Mouse (Mus musculus): ENCODE data around the gene Ppm1j. TPM values are rescaled to one million over a fixed set of nuclear protein-coding genes. Genes with fewer than 3 reads are reported as not detected.

Gene Ppm1j
- polyA plus RNA-seq, 1 experiment from 2014 or later = 0.24 TPM

DNA sequence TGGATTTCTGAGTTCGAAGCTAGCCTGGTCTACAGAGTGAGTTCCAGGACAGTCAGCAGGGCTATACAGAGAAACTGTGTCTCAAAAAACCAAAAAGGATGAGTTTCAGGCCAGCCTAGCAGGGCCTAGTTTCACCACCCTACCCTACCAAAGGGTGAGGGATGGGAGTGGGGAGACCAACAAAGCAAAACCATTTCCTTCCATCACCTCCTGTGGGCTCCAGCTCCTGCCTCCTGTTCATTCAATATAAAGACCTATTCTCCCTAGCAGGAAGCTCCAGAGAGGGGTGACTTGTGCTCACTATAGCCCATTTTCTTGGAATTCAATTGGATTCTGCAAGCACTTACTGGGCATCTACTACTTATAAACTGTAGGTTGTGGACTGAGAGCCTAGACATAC lies 33.9 kb downstream of the Ppm1j start:
- no peaks in the 10 kb centered on the region for H3K27me3 ChIP-seq
- H3K9ac ChIP-seq = no peak overlapping the region
- no peak overlapping the region for H3K4me3 ChIP-seq (replicated peaks)
- H3K4me2 ChIP-seq = no peak overlapping the region
- peaks cover 41% of the 10 kb centered on the region for H3K4me1 ChIP-seq (replicated peaks)
- no peak for ATAC-seq (ENCODE audit: insufficient read depth)
- no peaks in the 10 kb centered on the region for H3K9me3 ChIP-seq (replicated peaks)
- no peaks in the 10 kb centered on the region for H3K36me3 ChIP-seq (replicated peaks)
- 71% methylated on average over 1 of the region's 1 CpGs for WGBS (ENCODE audit: insufficient replicate concordance)
- no peak overlapping the region for H3K27ac ChIP-seq (replicated peaks)

DNA sequence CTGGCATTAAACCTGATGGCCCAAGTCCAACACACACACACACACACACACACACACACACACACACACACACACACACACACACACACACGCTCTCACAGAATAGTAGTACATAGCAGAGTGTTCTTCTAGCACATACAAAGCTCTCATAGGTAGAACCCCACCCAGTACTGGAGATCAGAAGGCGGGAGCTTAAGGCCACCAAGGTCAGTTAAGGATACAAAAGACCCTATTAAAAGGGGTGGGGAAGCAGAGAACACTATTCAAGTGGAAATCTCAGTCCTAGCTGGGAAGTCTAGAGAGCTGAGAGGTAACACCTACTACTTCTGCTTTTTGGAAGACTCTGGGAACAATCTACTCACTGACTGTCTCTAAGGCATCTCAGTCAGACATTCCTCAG lies 34.5 kb downstream of the Ppm1j start:
- H3K9ac ChIP-seq = no peak overlapping the region
- H3K4me3 ChIP-seq (replicated peaks) = no peak overlapping the region
- no peaks in the 10 kb centered on the region for H3K9me3 ChIP-seq (replicated peaks)
- peaks cover 44% of the 10 kb centered on the region for H3K4me1 ChIP-seq (replicated peaks)
- ATAC-seq (ENCODE audit: insufficient read depth) = no peak
- no peaks in the 10 kb centered on the region for H3K36me3 ChIP-seq (replicated peaks)
- no peaks in the 10 kb centered on the region for H3K27me3 ChIP-seq
- 78% methylated on average over 2 of the region's 2 CpGs for WGBS (ENCODE audit: insufficient replicate concordance)
- no peak overlapping the region for H3K4me2 ChIP-seq
- H3K27ac ChIP-seq (replicated peaks) = no peak overlapping the region

DNA sequence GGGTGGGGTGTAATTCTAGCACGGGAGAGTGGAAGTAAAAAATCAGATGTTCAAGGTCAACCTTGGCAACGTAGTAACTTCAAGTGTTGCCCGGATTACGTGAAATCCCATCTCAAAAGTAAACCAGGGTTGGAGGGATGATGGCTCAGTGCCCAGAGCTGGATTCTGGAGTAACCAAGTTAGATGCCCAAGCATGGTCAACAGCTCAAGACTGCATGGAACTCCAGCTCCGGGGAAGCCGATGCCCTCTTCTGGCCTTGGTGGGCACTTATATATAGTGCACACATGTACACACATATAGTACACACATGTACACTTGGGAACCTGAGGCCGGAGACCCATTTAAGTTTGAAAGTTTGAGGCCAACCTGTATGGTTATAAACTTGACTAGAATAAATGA lies 35.3 kb downstream of the Ppm1j start:
- no peak for ATAC-seq (ENCODE audit: insufficient read depth)
- no peaks in the 10 kb centered on the region for H3K27me3 ChIP-seq
- peaks cover 44% of the 10 kb centered on the region for H3K4me1 ChIP-seq (replicated peaks)
- H3K4me3 ChIP-seq (replicated peaks) = no peak overlapping the region
- peaks cover 4% of the 10 kb centered on the region for H3K36me3 ChIP-seq (replicated peaks)
- H3K9me3 ChIP-seq (replicated peaks) = no peaks in the 10 kb centered on the region
- 88% methylated on average over 7 of the region's 7 CpGs for WGBS (ENCODE audit: insufficient replicate concordance)
- no peak overlapping the region for H3K27ac ChIP-seq (replicated peaks)
- H3K9ac ChIP-seq = no peak overlapping the region
- no peak overlapping the region for H3K4me2 ChIP-seq

GRCm38 (mm10) chr3:104817481-104817990 lies 36.7 kb downstream of the Ppm1j start:
- peak; percentile 43 for ATAC-seq (ENCODE audit: insufficient read depth)
- H3K9ac ChIP-seq = peak overlapping the region; percentile 84

DNA sequence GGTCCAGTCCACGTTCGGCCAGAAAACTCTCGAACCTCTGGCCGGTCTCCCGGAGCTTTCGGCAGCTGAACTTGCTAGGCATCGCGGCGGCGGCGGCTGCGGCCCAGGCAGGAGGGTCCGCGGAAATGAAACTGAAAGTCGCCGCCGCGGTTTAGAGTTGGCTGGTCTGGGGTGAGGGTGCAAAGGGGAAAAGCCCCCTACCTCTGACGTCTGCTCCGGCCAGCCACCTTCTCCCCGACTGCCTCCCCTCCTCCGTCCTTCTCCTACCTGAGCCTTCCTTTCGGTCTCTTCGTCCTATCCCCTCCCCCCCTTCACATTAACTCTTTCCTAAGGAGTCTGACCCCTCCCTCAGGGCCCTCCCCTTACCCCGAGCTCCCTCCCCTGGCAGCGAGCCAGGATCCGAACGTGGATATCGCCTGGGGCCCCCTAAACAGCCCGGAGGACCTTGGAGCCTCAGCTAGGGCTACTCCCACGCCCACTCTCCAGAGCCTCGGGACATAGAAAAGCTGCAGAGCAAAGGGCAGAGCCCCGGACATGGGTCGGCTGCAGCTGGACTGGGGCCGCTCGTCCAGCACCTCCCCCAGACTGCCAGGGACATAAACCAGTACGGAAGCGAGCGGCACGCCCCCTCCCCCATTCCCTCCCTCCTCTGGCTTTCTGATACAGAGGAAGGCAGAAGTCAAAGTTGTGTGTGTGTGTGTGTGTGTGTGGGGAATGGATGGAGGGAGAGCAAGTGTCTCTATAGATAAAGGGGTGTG lies 37.3 kb downstream of the Ppm1j start, which contains the start of gene Mov10:
Mov10 (minus strand) TSS at position 573 of the 758 bp plus-strand sequence.
- WGBS (ENCODE audit: insufficient replicate concordance) = 0% methylated on average over 40 of the region's 40 CpGs
- Histone ChIP-seq H3K4me3 (replicated peaks) (peak within 1 kb of the TSS; percentile 77), H3K4me2 (peak within 1 kb of the TSS; percentile 92), H3K9me3 (replicated peaks) (no peaks in the 10 kb centered on the region), H3K36me3 (replicated peaks) (peaks cover 20% of the 10 kb centered on the region), H3K9ac (peak within 1 kb of the TSS; percentile 84), H3K27me3 (no peaks in the 10 kb centered on the region), H3K27ac (replicated peaks) (peak within 1 kb of the TSS; percentile 83), H3K4me1 (replicated peaks) (peaks cover 34% of the 10 kb centered on the region)
- ATAC-seq (ENCODE audit: insufficient read depth) = peak; percentile 86

More at GRCm38 (mm10) chr3:104817481-104817990, 36.7 kb downstream of the Ppm1j start:
- Histone ChIP-seq H3K4me3 (replicated peaks) (peak overlapping the region; percentile 77), H3K27me3 (no peaks in the 10 kb centered on the region), H3K27ac (replicated peaks) (peak overlapping the region; percentile 83), H3K4me1 (replicated peaks) (peaks cover 35% of the 10 kb centered on the region), H3K36me3 (replicated peaks) (peaks cover 18% of the 10 kb centered on the region), H3K4me2 (peak overlapping the region; percentile 92), H3K9me3 (replicated peaks) (no peaks in the 10 kb centered on the region)
- under 1% methylated on average over 46 of the region's 46 CpGs for WGBS (ENCODE audit: insufficient replicate concordance)

DNA sequence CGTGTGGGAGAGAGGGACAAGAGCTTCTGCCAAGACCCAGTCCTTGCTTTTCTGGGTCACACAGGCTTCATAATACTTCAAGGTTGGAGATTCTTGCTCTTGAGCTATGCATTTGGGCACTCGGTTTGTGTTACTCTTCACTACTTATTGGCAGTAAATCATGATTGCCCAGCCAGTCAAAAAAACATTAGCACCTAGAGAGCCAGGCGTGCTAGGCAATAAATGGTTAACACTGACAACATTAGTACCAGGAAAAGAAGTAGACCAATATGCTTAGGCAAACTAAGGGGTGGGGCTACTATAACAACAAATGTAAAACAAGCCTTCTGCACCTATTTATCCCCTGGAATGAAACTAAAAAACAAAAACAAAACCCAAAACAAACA lies 37.9 kb downstream of the Ppm1j start:
- no peak for ATAC-seq (ENCODE audit: insufficient read depth)
- H3K9ac ChIP-seq = peak overlapping the region; percentile 84; the same call in 1 of the 2 replicates
- peaks cover 20% of the 10 kb centered on the region for H3K36me3 ChIP-seq (replicated peaks)
- no peaks in the 10 kb centered on the region for H3K9me3 ChIP-seq (replicated peaks)
- H3K4me1 ChIP-seq (replicated peaks) = peaks cover 34% of the 10 kb centered on the region
- H3K4me3 ChIP-seq (replicated peaks) = peak overlapping the region; percentile 77
- peak overlapping the region; percentile 92 for H3K4me2 ChIP-seq
- H3K27me3 ChIP-seq = no peaks in the 10 kb centered on the region
- 4% methylated on average over 3 of the region's 3 CpGs for WGBS (ENCODE audit: insufficient replicate concordance)
- peak overlapping the region; percentile 83 for H3K27ac ChIP-seq (replicated peaks)

GRCm38 (mm10) chr3:104820426-104820825 lies 39.6 kb downstream of the Ppm1j start:
- no peak for ATAC-seq (ENCODE audit: insufficient read depth)
- WGBS (ENCODE audit: insufficient replicate concordance) = 74% methylated on average over 1 of the region's 1 CpGs
- H3K4me3 ChIP-seq (replicated peaks) = no peak overlapping the region
- H3K9ac ChIP-seq = no peak overlapping the region
- no peak overlapping the region for H3K4me2 ChIP-seq
- H3K4me1 ChIP-seq (replicated peaks) = peaks cover 34% of the 10 kb centered on the region
- H3K9me3 ChIP-seq (replicated peaks) = no peaks in the 10 kb centered on the region
- no peaks in the 10 kb centered on the region for H3K27me3 ChIP-seq
- H3K36me3 ChIP-seq (replicated peaks) = peaks cover 26% of the 10 kb centered on the region
- H3K27ac ChIP-seq (replicated peaks) = no peak overlapping the region

GRCm38 (mm10) chr3:104822413-104822812 lies 41.6 kb downstream of the Ppm1j start:
- H3K4me1 ChIP-seq (replicated peaks) = peaks cover 25% of the 10 kb centered on the region
- WGBS (ENCODE audit: insufficient replicate concordance) = 79% methylated on average over 3 of the region's 3 CpGs
- peaks cover 46% of the 10 kb centered on the region for H3K36me3 ChIP-seq (replicated peaks)

More at GRCm38 (mm10) chr3:104822413-104822812, 41.6 kb downstream of the Ppm1j start:
- no peak for ATAC-seq (ENCODE audit: insufficient read depth)
- Histone ChIP-seq H3K9ac (no peak overlapping the region), H3K9me3 (replicated peaks) (no peaks in the 10 kb centered on the region), H3K4me2 (no peak overlapping the region), H3K27me3 (no peaks in the 10 kb centered on the region), H3K27ac (replicated peaks) (no peak overlapping the region), H3K4me3 (replicated peaks) (no peak overlapping the region)

Other genes starting within 250 kb of the Ppm1j start
- 86.3 and 95.2 TPM in 2 replicates for gene Slc16a1, start 142.4 kb upstream of the Ppm1j start, polyA plus RNA-seq (2015; fragmentation: Nextera tagmentation; extraction: Ambion mirVana)
- gene Fam19a3, start 784 bp downstream of the Ppm1j start, polyA plus RNA-seq (2015; fragmentation: Nextera tagmentation; extraction: Ambion mirVana) = not detected in 2 replicates
- gene Rhoc, start 7.3 kb downstream of the Ppm1j start, polyA plus RNA-seq (2015; fragmentation: Nextera tagmentation; extraction: Ambion mirVana) = 20.5 and 21.5 TPM in 2 replicates
- gene Mov10, start 37.5 kb downstream of the Ppm1j start, polyA plus RNA-seq (2015; fragmentation: Nextera tagmentation; extraction: Ambion mirVana) = 27.6 and 29.0 TPM in 2 replicates
- 11.2 and 13.9 TPM in 2 replicates for gene St7l, start 82.9 kb downstream of the Ppm1j start, polyA plus RNA-seq (2015; fragmentation: Nextera tagmentation; extraction: Ambion mirVana)
- gene Capza1, start 83.4 kb downstream of the Ppm1j start, polyA plus RNA-seq (2015; fragmentation: Nextera tagmentation; extraction: Ambion mirVana) = 79.3 and 80.7 TPM in 2 replicates
- 0.05 and 0.20 TPM in 2 replicates for gene Wnt2b, start 180.9 kb downstream of the Ppm1j start, polyA plus RNA-seq (2015; fragmentation: Nextera tagmentation; extraction: Ambion mirVana)

Measured in liver, embryonic 15.5 days (tissue).